Mouse (Mus musculus) liver, postnatal 0 days (tissue): Measurements from ENCODE around the gene Gpc6.

Experiments
- CTCF ChIP-seq: sonication (generic); IDR thresholded peaks from 2 replicates; pipeline ENCODE4 v1.5.1; 2016; ENCODE audit warnings: antibody characterized with exemption, low read depth
- EP300 ChIP-seq: IDR thresholded peaks from 2 replicates; pipeline ENCODE4 v1.6.1; 2016; ENCODE audit warnings: antibody characterized with exemption, low read depth, mild to moderate bottlenecking

- TF ChIP-seq EP300, result no peak
- no peak for TF ChIP-seq CTCF
Measured at GRCm38 (mm10) chr14:116941772-116942171, 16.7 kb downstream of the Gpc6 start.
